Mouse (Mus musculus) embryonic stem cell, embryonic (primary cell): ENCODE data around the gene Snrpg.

Experiments
- CTCF ChIA-PET, 4 experiments: fragments of 300-600 bp in 2 of 4; fragments of 350-600 bp in 2 of 4; sonication (Branson Sonifier 250); formaldehyde crosslinking; loops; one replicate each; lab custom pipeline; 2022; ENCODE audit warnings: inconsistent platforms in 2 of 4; lab: Charles Lee
- POLR2A ChIA-PET, 4 experiments: fragments of 300-600 bp in 2 of 4; fragments of 350-600 bp in 2 of 4; sonication (Branson Sonifier 250); formaldehyde crosslinking; loops; one replicate each; lab custom pipeline; 2022; ENCODE audit warnings: antibody characterized with exemption in 4 of 4, inconsistent platforms in 1 of 4; lab: Charles Lee

Gene Snrpg

GRCm38 (mm10) chr6:86370764-86371339 lies at the start of gene Snrpg:
TSS of gene Snrpg (plus strand) at chr6:86371304.
- POLR2A ChIA-PET, result interaction anchor here (0.6 to 7.2 kb wide), 81 partner anchors 9 to 919 kb away, joined by 3 to 96 read pairs (median 5); partner anchors contain the start of genes Pcyox1 (in 4 of the 4), Tia1 (in 3 of the 4), C87436 (in 2 of the 4) and Pradc1 (in 2 of the 4)
- CTCF ChIA-PET, result interaction anchor here (0.5 to 2.4 kb wide), 22 partner anchors 17 to 794 kb away, joined by 3 to 15 read pairs (median 4); partner anchors contain the start of gene C87436 (in 1 of the 4)

- POLR2A ChIA-PET, result interaction anchor here in 3 of 4 experiments (0.5 to 3.9 kb wide), 60 partner anchors 7 to 1975 kb away, joined by 3 to 35 read pairs (median 4); partner anchors contain the start of genes Fam136a (in 3 of the 3), Snrpg (in 3 of the 3), Dusp11 (in 2 of the 3) and Aak1 (in 1 of the 3)
- CTCF ChIA-PET, result interaction anchor here (0.6 to 3.0 kb wide), 8 partner anchors 22 to 139 kb away, joined by 3 to 16 read pairs (median 3); partner anchors contain the start of gene Fam136a (in 1 of the 4)
Measured at GRCm38 (mm10) chr6:86322031-86322563, 49.0 kb upstream of the Snrpg start.

DNA sequence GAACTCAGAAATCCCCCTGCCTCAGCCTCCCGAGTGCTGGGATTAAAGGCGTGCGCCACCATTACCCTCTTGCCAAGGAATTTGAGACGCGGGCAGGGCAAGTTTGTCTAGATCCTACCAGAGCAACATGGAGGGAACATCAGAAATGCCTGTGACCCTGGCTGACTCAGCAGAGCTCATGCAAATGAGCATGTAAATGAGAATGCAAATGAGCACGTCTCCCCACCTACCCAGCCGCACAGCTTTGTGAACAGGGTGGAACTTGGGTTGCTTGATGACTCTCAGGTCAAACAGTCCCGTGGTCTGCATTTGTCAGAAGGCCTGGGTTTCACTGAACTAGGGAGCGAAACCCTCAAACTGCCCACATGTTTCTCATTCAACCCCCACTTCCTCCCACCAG lies 48.1 kb upstream of the Snrpg start:
- CTCF ChIA-PET, result interaction anchor here in 3 of 4 experiments (0.6 to 3.0 kb wide), 13 partner anchors 13 to 1749 kb away, joined by 3 to 16 read pairs (median 3); partner anchors contain the start of genes Fam136a (in 1 of the 3) and Figla (in 1 of the 3)
- POLR2A ChIA-PET, result interaction anchor here in 3 of 4 experiments (0.6 to 3.9 kb wide), 84 partner anchors 10 to 1976 kb away, joined by 3 to 35 read pairs (median 4); partner anchors contain the start of genes Fam136a (in 3 of the 3), Snrpg (in 3 of the 3), Dusp11 (in 2 of the 3) and Aak1 (in 1 of the 3)

DNA sequence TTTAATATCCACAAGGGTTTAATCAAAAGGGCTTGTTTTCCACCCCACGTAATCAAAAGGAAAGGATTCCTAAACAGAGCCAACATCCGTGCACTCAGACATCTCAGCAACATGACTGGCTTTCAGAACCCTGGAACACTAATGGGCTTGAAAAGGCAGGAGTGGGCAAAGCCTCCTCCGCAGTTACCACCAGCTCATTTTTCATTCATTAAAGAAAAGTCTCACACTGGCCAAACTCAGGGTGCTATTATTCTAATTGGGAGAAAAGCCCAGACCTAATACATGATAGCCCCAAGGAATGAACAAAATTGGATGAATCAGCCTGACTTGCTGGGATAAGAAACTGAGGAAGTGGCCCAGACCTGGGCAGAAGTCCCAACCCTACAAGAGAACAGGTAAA lies 46.7 kb upstream of the Snrpg start:
- ChIA-PET CTCF (interaction anchor here in 1 of 4 experiments (3.0 kb wide), 1 partner anchor 40 kb away, joined by 16 read pairs; the partner anchor contains the start of gene Fam136a), POLR2A (interaction anchor here in 2 of 4 experiments (1.1 to 3.9 kb wide), 5 partner anchors 11 to 40 kb away, joined by 3 to 35 read pairs (median 8); partner anchors contain the start of gene Fam136a (in 1 of the 2))

GRCm38 (mm10) chr6:86325646-86326045 lies 45.5 kb upstream of the Snrpg start:
- POLR2A ChIA-PET, result no interaction called here
- CTCF ChIA-PET, result no interaction called here

GRCm38 (mm10) chr6:86326866-86327265 lies 44.2 kb upstream of the Snrpg start:
- POLR2A ChIA-PET, result interaction anchor here in 3 of 4 experiments (0.9 to 1.4 kb wide), 5 partner anchors 12 to 45 kb away, joined by 3 to 4 read pairs (median 3); partner anchors contain the start of gene Fam136a (in 1 of the 3)

GRCm38 (mm10) chr6:86328369-86328768 lies 42.7 kb upstream of the Snrpg start:
- ChIA-PET POLR2A (no interaction called here), CTCF (interaction anchor here in 2 of 4 experiments (0.6 to 1.1 kb wide), 2 partner anchors 36 to 278 kb away, joined by 6 to 9 read pairs; no protein-coding TSS in a partner anchor)

More at GRCm38 (mm10) chr6:86326866-86327265, 44.2 kb upstream of the Snrpg start:
- CTCF ChIA-PET, result no interaction called here

GRCm38 (mm10) chr6:86329943-86330342 lies 41.2 kb upstream of the Snrpg start:
- POLR2A ChIA-PET, result interaction anchor here in 2 of 4 experiments (0.6 to 1.3 kb wide), 5 partner anchors 9 to 136 kb away, joined by 3 to 4 read pairs (median 3); partner anchors contain the start of gene Fam136a (in 1 of the 2)
- CTCF ChIA-PET, result interaction anchor here (0.5 to 1.5 kb wide), 16 partner anchors 20 to 502 kb away, joined by 3 to 16 read pairs (median 3); partner anchors contain the start of genes Fam136a (in 2 of the 4) and Snrpg (in 2 of the 4)

DNA sequence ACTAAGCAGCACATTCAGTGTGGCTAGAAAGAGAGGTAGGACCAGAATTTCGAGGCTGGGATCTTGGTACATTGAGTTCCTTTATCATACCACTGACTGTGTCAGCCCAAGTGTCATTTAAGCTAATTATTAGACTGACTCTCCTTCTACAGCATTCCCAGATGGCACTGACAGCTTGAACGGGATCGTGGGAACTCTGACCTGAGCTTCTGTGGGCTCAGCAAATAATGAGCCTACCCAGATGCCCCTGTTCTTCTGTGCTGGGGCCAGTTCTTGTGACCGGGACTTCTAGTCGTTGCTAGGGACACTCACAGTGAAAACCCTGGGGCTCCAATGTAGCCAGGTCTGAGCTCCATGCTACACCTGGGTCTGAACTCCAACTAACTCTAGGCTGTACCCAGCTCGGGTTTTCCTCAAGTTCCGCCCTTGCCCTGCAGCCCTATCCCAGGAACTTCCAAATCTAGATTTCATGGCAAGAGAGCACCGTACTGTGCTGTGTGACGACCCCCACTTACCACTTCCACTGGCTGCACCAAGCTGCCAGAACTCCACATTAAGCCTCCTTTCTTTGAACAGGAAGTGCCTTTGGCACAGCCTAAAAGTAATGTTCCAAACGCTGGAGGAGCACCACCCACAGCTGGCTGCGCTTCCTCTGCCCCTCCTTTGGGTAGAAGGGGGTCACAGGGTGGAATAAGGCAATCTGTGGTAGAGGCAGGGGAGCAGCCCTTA lies 35.8 kb upstream of the Snrpg start:
- CTCF ChIA-PET, result interaction anchor here (0.6 to 2.8 kb wide), 18 partner anchors 12 to 748 kb away, joined by 3 to 21 read pairs (median 4); partner anchors contain the start of genes Fam136a (in 4 of the 4) and Alms1 (in 1 of the 4)
- POLR2A ChIA-PET, result interaction anchor here (0.5 to 4.3 kb wide), 14 partner anchors 8 to 196 kb away, joined by 3 to 31 read pairs (median 4); partner anchors contain the start of genes Fam136a (in 2 of the 4) and Snrpg (in 1 of the 4)

DNA sequence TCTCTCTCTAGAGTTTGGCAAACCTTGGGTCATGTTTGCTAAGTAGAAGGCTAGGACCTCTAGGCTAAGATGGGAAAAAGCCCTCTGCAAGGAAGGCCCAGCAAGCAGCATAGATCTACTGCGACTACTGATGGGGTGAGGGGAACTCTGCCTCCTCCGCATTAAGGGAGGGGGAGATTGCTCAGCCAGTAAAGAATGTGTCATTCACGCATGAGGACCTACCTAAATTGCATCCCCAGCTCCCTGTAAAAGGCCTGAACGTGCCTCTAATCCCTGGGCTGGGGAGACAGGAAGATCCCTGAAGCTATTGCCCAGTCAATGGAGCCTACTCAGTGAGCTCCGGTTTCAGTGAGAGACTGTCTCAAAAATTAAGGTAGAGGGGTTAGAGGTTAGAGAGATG lies 35.2 kb upstream of the Snrpg start:
- ChIA-PET POLR2A (interaction anchor here (0.5 to 4.3 kb wide), 12 partner anchors 8 to 1588 kb away, joined by 3 to 31 read pairs (median 4); partner anchors contain the start of genes Fam136a (in 2 of the 4) and Snrpg (in 1 of the 4)), CTCF (interaction anchor here (0.6 to 2.8 kb wide), 24 partner anchors 13 to 748 kb away, joined by 3 to 21 read pairs (median 3); partner anchors contain the start of genes Fam136a (in 4 of the 4), Alms1 (in 1 of the 4), Pcyox1 (in 1 of the 4) and Snrpg (in 1 of the 4))

- POLR2A ChIA-PET, result interaction anchor here in 2 of 4 experiments (0.5 to 4.3 kb wide), 8 partner anchors 14 to 1588 kb away, joined by 3 to 31 read pairs (median 8); partner anchors contain the start of genes Fam136a (in 2 of the 2) and Snrpg (in 1 of the 2)
- CTCF ChIA-PET, result interaction anchor here (0.6 to 2.8 kb wide), 19 partner anchors 13 to 749 kb away, joined by 3 to 21 read pairs (median 4); partner anchors contain the start of genes Fam136a (in 4 of the 4), Alms1 (in 1 of the 4), Pcyox1 (in 1 of the 4) and Snrpg (in 1 of the 4)
Measured at GRCm38 (mm10) chr6:86336340-86336739, 34.8 kb upstream of the Snrpg start.

GRCm38 (mm10) chr6:86343656-86344055 lies 27.4 kb upstream of the Snrpg start:
- POLR2A ChIA-PET, result interaction anchor here in 3 of 4 experiments (0.6 to 1.4 kb wide), 17 partner anchors 8 to 891 kb away, joined by 3 to 8 read pairs (median 3); partner anchors contain the start of genes Fam136a (in 2 of the 3) and Fbxo41 (in 1 of the 3)
- CTCF ChIA-PET, result interaction anchor here in 1 of 4 experiments (0.9 to 1.5 kb wide), 4 partner anchors 11 to 21 kb away, joined by 3 to 7 read pairs (median 6); no protein-coding TSS in a partner anchor

DNA sequence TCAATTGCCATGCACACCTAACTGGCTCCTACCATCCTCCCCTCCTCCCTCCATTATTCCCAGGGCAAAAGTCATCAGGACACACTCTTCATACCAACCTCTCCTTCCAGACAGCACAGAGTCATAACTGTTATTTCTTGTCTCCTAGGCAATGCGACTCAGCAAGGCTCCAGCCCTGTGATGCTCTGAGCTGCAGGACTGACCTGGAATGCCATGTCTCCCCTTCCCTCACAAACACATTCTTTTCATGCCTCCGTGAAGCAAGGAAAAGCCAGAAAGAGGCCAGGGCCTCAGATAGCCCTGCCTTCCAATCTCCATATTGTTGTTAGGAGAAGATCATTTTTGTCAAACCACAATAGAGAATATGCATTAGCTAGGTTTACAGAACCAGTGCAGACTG lies 25.0 kb upstream of the Snrpg start:
- ChIA-PET POLR2A (no interaction called here), CTCF (interaction anchor here in 2 of 4 experiments (0.6 to 1.1 kb wide), 2 partner anchors 18 to 198 kb away, joined by 3 to 5 read pairs; no protein-coding TSS in a partner anchor)

GRCm38 (mm10) chr6:86349257-86349656 lies 21.8 kb upstream of the Snrpg start:
- ChIA-PET CTCF (interaction anchor here in 3 of 4 experiments (0.6 to 1.3 kb wide), 7 partner anchors 13 to 222 kb away, joined by 3 to 5 read pairs (median 3); no protein-coding TSS in a partner anchor), POLR2A (interaction anchor here in 1 of 4 experiments (0.8 to 1.4 kb wide), 2 partner anchors 26 to 27 kb away, joined by 3 read pairs; no protein-coding TSS in a partner anchor)

DNA sequence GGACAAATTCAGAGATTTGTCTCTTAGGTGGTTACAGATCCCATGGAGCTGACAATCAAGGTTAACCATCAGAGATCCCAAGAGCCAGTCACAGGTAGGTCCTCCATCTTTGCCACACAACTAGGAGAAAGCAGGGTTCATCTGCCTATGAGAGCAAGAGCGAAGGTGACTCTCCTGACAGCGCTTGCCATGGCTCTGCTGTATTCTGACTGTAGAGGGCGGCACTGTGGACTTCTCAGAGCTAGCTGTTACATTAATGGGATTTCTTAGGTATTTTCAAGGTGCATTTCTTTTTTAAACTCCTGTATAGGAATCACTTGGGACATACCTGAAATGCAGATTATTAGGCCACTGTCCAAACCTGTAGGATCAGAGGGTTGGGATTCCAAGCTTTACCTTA lies 16.2 kb upstream of the Snrpg start:
- CTCF ChIA-PET, result interaction anchor here in 3 of 4 experiments (0.6 to 1.9 kb wide), 9 partner anchors 9 to 1285 kb away, joined by 3 to 7 read pairs (median 4); no protein-coding TSS in a partner anchor
- POLR2A ChIA-PET, result interaction anchor here in 2 of 4 experiments (0.6 to 1.6 kb wide), 5 partner anchors 9 to 52 kb away, joined by 3 to 5 read pairs (median 4); no protein-coding TSS in a partner anchor

DNA sequence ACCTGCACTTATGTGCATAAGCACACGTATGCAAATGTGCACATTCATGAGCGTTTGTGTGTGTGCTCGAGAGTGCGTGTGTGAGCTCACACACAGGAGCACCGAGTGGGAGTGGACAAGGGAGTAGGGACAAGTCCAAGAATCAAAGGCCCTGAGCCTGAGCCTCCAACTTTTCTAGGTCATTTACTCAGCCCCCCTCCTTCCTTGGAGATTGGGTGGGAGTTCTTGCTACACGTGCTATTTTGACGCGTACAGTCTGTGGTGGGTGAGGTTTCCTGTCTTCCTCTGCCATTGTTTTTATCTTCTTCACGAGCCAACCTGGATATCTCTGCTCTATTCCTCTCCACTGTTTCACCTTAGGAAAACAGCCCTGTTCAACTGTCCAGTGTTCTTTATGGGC lies 14.1 kb upstream of the Snrpg start:
- ChIA-PET POLR2A (interaction anchor here in 2 of 4 experiments (0.6 to 1.5 kb wide), 3 partner anchors 8 to 14 kb away, joined by 3 to 8 read pairs (median 5); partner anchors contain the start of genes Fam136a (in 2 of the 2) and Snrpg (in 1 of the 2)), CTCF (interaction anchor here (0.6 to 1.8 kb wide), 6 partner anchors 8 to 336 kb away, joined by 3 to 9 read pairs (median 4); partner anchors contain the start of gene Fam136a (in 2 of the 4))
